Mouse (Mus musculus) gastrocnemius, adult 2 months (tissue): ENCODE measurements around the gene Tppp. TPM values are rescaled to one million over a fixed set of nuclear protein-coding genes. Genes with fewer than 3 reads are reported as not detected.

Experiments
- DNase-seq: peaks from one replicate; pipeline ENCODE4 v3.0.0; 2022
- H3K27ac ChIP-seq: fragments of 200-600 bp; 2 replicates; pipeline ENCODE4 v1.8.1; 2022; ENCODE audit warnings: mild to moderate bottlenecking
- H3K4me3 ChIP-seq: fragments of 200-600 bp; 2 replicates; pipeline ENCODE4 v1.8.1; 2022; ENCODE audit warnings: mild to moderate bottlenecking, moderate library complexity
- CTCF ChIP-seq: fragments of 200-600 bp; IDR thresholded peaks from 2 replicates; pipeline ENCODE4 v1.8.1; 2022; ENCODE audit warnings: antibody characterized with exemption, mild to moderate bottlenecking, moderate library complexity
- intact Hi-C: fragments of 180-260 bp; cut with DNase I; formaldehyde crosslinking; loops from one replicate; pipeline ENCODE4 v1.15.1; 2025
- long read RNA-seq, 2 experiments: library from polyadenylated mRNA; stranded (forward); transcript quantifications; one replicate each; pipeline ENCODE4 v2.0.0; 2021
- total RNA-seq, 2 experiments: library from RNA; stranded (reverse); gene quantifications; 2 replicates each; pipeline ENCODE4 v1.2.3; 2021

Tppp gene
- 1 to 10 TPM; 4.7 to 8.6 TPM for total RNA-seq
- long read RNA-seq, experiment 1, full-length matches to known transcripts = 6 of 10 reads
- long read RNA-seq, experiment 1, partial matches to known transcripts = 0 of 10 reads
- long read RNA-seq, experiment 1, other reads (novel, unspliced or antisense) = 4 of 10 reads
- long read RNA-seq, experiment 2, full-length matches to known transcripts = 9 of 13 reads
- long read RNA-seq, experiment 2, partial matches to known transcripts = 0 of 13 reads
- long read RNA-seq, experiment 2, other reads (novel, unspliced or antisense) = 4 of 13 reads

GRCm38 (mm10) chr13:74008948-74009718, at the start of gene Tppp:
Tppp (plus strand) TSS chr13:74009407.
- intact Hi-C loops = loop anchor here (2.0 kb wide), 2 partner anchors 18 to 38 kb away; no protein-coding TSS in a partner anchor

DNA sequence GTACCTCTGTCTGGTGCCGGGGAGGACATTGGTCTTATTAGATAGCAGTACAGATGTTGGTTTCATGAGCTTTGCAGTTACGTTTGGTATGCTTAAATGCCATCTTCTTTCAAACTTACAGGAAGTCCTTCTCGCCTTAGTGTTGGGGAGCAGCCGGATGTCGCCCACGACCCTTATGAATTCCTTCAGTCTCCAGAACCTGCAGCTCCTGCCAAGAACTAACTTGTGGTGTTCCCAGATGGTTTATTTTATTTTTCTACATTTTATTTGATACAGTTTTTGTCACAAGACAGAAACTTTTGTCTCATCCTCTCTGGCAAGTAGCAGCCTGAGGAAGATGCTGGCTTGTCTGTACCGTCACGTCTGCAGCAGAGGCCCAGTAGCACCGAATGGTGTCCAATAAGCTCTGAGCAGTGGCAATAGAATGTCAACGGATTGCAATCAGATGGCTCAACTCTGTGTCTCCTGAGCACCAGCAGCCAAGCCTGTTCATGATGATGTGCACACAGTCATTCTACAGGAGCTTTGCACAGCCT, 49.0 kb upstream of the Tppp start:
- H3K27ac ChIP-seq = no peak overlapping the region
- TF ChIP-seq CTCF = no peak
- H3K4me3 ChIP-seq = no peak overlapping the region
- DNase-seq = no peak
- intact Hi-C loops = loop anchor here (10.0 kb wide), 1 partner anchor 215 kb away; no protein-coding TSS in a partner anchor

More at GRCm38 (mm10) chr13:74008948-74009718, at the start of gene Tppp:
- Histone ChIP-seq H3K4me3 (peak within 1 kb of the TSS; percentile 85), H3K27ac (peak within 1 kb of the TSS; percentile 92)
- DNase-seq = peak; percentile 97
- TF ChIP-seq CTCF = peak; percentile 2; the same call in 1 of the 2 replicates

DNA sequence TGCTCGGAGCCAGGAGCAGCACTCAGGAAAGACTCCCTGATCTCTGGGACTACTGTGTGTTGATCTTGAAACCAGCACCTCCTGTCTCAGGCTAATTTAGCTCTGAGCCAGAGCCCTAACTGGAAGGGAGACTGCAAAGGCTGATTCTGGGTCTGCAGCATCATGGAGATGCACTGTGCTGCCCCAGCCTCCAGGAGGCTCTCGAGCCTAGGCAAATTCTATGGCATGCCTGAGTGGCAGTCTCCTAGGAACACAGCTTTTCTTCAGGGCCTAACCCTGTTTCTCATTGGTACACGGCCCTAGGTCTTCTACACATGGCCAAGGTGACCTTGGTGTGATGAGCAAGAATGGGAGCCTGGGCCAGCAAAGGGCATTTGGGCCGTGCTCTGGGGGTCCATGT, 48.0 kb upstream of the Tppp start:
- intact Hi-C loops = loop anchor here (10.0 kb wide), 1 partner anchor 214 kb away; no protein-coding TSS in a partner anchor
- TF ChIP-seq CTCF = peak; percentile 10; the same call in 1 of the 2 replicates
- DNase-seq = no peak
- H3K4me3 ChIP-seq = no peak overlapping the region
- H3K27ac ChIP-seq = no peak overlapping the region

GRCm38 (mm10) chr13:73963551-73963950, 45.7 kb upstream of the Tppp start, which contains the start of gene Zdhhc11:
Zdhhc11 (plus strand) TSS chr13:73963851.
- Histone ChIP-seq H3K4me3 (no peak within 1 kb of the TSS), H3K27ac (no peak within 1 kb of the TSS)
- TF ChIP-seq CTCF = no peak
- no peak for DNase-seq
- intact Hi-C loops = loop anchor here (10.0 kb wide), 1 partner anchor 211 kb away; no protein-coding TSS in a partner anchor

GRCm38 (mm10) chr13:73970545-73971448, 38.4 kb upstream of the Tppp start:
- TF ChIP-seq CTCF = peak; percentile 86

GRCm38 (mm10) chr13:73974523-73974922, 34.7 kb upstream of the Tppp start:
- H3K4me3 ChIP-seq = no peak overlapping the region
- intact Hi-C loops = no loop called here
- H3K27ac ChIP-seq = no peak overlapping the region
- TF ChIP-seq CTCF = no peak
- DNase-seq = no peak

More at GRCm38 (mm10) chr13:73970545-73971448, 38.4 kb upstream of the Tppp start:
- peak; percentile 71 for DNase-seq
- peak overlapping the region; percentile 78 for H3K27ac ChIP-seq
- intact Hi-C loops = loop anchor here (1.0 to 2.0 kb wide), 3 partner anchors 38 to 331 kb away; partner anchors contain the start of gene Tppp
- H3K4me3 ChIP-seq = peak overlapping the region; percentile 62

- H3K4me3 ChIP-seq = no peak overlapping the region
- no peak for DNase-seq
- intact Hi-C loops = no loop called here
- TF ChIP-seq CTCF = no peak
- H3K27ac ChIP-seq = no peak overlapping the region
These were observed 32.3 kb upstream of the Tppp start for GRCm38 (mm10) chr13:73976935-73977334.

DNA sequence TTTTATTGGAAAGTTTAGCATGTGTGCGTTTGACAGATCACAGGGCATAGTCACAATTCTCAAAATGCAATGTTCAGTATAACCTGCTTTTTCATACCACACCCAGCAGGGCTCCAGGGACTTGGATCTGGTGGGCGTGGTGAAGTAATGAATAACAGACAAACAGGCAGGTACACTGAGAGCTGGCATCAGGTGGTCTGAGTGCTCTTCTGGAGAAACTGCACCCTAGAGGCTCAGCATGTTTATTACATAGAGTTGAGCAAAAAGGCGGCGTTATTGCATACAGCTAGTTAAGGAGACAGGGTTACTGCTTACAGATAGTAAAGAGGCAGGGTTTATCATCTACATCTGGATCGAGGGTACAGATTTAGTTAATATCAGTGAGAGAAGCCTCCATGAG, 18.9 kb upstream of the Tppp start:
- no peak for TF ChIP-seq CTCF
- intact Hi-C loops = no loop called here
- no peak overlapping the region for H3K27ac ChIP-seq
- no peak for DNase-seq
- H3K4me3 ChIP-seq = no peak overlapping the region

GRCm38 (mm10) chr13:73990761-73991160, 18.4 kb upstream of the Tppp start:
- intact Hi-C loops = no loop called here
- H3K27ac ChIP-seq = no peak overlapping the region
- TF ChIP-seq CTCF = no peak
- H3K4me3 ChIP-seq = no peak overlapping the region
- no peak for DNase-seq

DNA sequence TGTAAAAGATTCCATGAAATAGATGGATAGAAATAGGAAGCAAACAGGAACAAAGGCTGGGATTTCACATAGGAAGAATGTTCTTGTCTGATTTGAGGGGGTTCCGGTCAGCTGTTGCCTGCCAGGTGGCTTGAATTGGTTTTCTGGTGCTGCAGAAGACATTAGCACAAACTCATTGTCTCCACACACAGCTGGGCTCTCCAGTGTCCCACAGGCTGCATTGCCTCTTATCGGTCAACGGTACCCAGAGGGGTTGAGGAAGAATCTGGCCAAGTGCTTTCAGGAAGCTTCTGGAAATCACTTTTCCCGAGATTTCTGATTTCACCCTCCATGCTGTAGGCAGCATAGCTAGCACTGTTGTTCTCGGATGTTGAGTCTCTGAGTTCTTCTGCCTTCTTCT, 17.9 kb upstream of the Tppp start:
- DNase-seq = no peak
- no peak overlapping the region for H3K27ac ChIP-seq

GRCm38 (mm10) chr13:73996456-73996855, 12.8 kb upstream of the Tppp start:
- TF ChIP-seq CTCF = no peak
- no peak for DNase-seq
- Histone ChIP-seq H3K4me3 (no peak overlapping the region), H3K27ac (no peak overlapping the region)
- intact Hi-C loops = no loop called here

More for the DNA sequence above, 17.9 kb upstream of the Tppp start:
- no peak overlapping the region for H3K4me3 ChIP-seq
- no peak for TF ChIP-seq CTCF
- intact Hi-C loops = no loop called here

GRCm38 (mm10) chr13:74000519-74000918, 8.7 kb upstream of the Tppp start:
- no peak for TF ChIP-seq CTCF
- intact Hi-C loops = no loop called here
- H3K27ac ChIP-seq = no peak overlapping the region
- H3K4me3 ChIP-seq = no peak overlapping the region
- DNase-seq = no peak
